Mouse (Mus musculus) macrophage (primary cell): ENCODE measurements around the gene Kdm4a. TPM values are rescaled to one million over a fixed set of nuclear protein-coding genes. Genes with fewer than 3 reads are reported as not detected.

Source experiments
- H3K27ac ChIP-seq: fragments of 350-480 bp; formaldehyde crosslinking; 2 replicates; pipeline ENCODE4 v1.9.0; 2021
- H3K36me3 ChIP-seq: fragments of 350-480 bp; formaldehyde crosslinking; 2 replicates; pipeline ENCODE4 v1.9.0; 2021; ENCODE audit errors: inconsistent target
- H3K4me3 ChIP-seq: fragments of 350-480 bp; formaldehyde crosslinking; 2 replicates; pipeline ENCODE4 v1.9.0; 2021; ENCODE audit errors: inconsistent target
- H3K79me2 ChIP-seq: fragments of 350-480 bp; formaldehyde crosslinking; 2 replicates; pipeline ENCODE4 v1.9.0; 2021; ENCODE audit errors: inconsistent target
- WGBS: methylation state at CpG from one replicate; pipeline ENCODE4 v1.1.7; 2026; ENCODE audit warnings: inconsistent platforms; ENCODE audit not compliant: missing documents; 5-methylcytosine and 5-hydroxymethylcytosine counted together
- polyA plus RNA-seq: library from polyadenylated mRNA; stranded (reverse); fragments of 250-400 nt; gene quantifications from 3 replicates; pipeline ENCODE4 v1.2.4, GENCODE M21; 2018; ENCODE audit warnings: inconsistent platforms

Kdm4a gene
- polyA plus RNA-seq, 1 experiment from 2014 or later = 25.1 TPM

DNA sequence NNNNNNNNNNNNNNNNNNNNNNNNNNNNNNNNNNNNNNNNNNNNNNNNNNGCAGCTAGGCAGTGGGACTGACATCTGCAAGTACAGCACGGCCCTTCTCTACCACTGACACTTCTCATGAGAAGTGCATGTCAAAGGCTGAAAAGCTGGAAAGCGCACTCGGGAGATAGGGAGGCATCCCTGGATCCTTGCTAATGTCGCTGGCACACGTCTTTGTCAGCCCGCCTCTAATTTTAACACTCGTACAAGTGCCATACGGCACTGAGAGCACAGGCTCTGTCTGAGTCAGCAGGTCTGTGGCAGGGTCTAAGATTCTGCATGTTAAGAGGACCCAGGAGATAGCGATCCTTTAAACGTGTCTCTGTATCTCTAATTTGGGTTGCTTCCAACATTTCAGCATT, 16.3 kb upstream of the Kdm4a start:
- WGBS = 88% methylated on average over 10 of the region's 10 CpGs
- Histone ChIP-seq H3K36me3 (no peaks in the 10 kb centered on the region), H3K4me3 (no peak overlapping the region), H3K79me2 (no peaks in the 10 kb centered on the region), H3K27ac (no peak overlapping the region)

DNA sequence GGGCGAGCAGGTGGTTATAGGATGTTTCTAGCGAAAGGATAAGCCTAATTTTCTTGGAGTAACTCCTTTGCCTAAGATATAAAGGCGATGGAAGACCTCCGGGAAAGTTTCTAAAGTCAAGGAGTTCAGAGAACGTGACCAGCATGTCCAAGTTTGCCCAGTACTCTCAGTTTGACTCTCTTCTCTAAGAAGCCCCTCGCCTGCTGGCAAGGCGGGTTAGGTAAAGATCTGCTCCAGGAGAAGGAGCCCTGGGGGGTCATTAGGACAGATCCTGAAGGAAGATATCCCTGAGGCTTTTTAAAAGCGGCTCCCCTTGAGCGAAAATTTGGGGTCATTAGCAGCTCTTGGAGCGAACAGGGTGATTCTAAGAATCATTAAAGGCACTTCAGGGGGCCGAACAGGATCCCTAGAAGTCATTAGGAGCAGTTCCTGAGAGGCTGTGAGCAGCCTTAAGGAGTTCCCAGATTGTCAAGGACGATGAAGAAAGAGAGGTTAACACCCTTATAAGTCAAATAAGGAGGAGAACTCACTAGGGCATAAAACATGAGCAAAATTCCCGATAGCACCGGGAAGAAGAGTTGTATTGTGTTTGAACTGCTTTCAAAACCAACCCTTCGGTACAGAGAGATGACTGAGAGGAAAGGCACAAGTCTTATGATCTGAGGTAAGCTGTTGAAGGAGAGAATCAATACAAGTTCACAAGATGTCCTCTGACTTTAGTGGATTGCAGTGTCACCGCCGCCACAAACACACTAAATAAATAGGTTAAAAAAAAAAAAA, 648 bp upstream of the Kdm4a start:
- WGBS = 16% methylated on average over 17 of the region's 17 CpGs
- H3K79me2 ChIP-seq = peaks cover 23% of the 10 kb centered on the region
- H3K4me3 ChIP-seq = peak overlapping the region; percentile 86
- H3K27ac ChIP-seq = peak overlapping the region; percentile 96
- peaks cover 16% of the 10 kb centered on the region for H3K36me3 ChIP-seq

DNA sequence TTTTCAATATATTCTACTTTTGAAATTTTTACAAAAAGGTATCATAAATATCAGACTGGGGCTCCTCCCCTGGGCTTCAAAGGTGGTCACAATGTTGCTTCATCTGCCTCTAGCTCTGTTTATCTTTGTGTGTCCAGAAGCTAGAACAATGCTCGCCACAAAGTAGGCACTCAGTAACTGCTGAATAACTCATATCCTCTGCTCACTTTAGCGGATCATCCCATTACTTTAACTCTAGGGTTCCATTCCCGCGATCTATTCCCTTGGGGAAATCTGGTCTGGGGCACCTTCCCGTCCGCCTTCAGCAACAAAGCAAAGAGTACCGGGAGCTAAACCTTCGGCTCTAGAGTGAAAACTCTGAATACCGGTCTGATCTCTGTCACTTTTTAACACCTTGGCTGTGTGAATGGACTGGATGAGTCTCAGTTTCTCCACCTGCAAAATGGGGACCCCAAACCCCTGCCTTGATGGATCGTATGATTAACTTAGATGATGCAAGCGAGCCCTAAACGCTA, 834 bp downstream of the Kdm4a start:
- H3K79me2 ChIP-seq = peaks cover 23% of the 10 kb centered on the region

DNA sequence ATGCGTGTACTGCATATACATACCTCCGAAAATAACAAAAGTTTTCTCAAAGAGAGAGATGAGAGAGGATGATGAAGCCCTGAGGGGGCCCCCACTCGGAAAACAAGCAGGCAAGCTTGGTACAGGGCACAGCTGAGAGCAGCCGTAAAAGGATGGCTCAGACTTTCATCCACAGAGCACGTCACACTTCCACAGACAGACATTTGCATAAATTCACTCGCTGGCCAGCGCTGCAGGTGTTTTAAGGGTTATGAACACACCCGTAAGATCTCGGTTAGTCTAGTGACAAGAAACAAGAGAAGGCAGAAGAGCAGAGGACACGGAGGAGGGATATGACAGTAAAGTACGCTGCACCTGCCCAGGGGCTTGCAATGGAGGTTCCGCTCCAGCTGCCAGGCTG, 7.4 kb downstream of the Kdm4a start:
- Histone ChIP-seq H3K4me3 (no peak overlapping the region), H3K36me3 (peaks cover 92% of the 10 kb centered on the region), H3K79me2 (peaks cover 4% of the 10 kb centered on the region; the same call in 1 of the 2 replicates), H3K27ac (no peak overlapping the region)
- WGBS = 95% methylated on average over 12 of the region's 12 CpGs

More for the DNA sequence above, 834 bp downstream of the Kdm4a start:
- WGBS = 3% methylated on average over 11 of the region's 12 CpGs
- H3K36me3 ChIP-seq = peaks cover 31% of the 10 kb centered on the region
- H3K4me3 ChIP-seq = peak overlapping the region; percentile 86
- H3K27ac ChIP-seq = peak overlapping the region; percentile 96

DNA sequence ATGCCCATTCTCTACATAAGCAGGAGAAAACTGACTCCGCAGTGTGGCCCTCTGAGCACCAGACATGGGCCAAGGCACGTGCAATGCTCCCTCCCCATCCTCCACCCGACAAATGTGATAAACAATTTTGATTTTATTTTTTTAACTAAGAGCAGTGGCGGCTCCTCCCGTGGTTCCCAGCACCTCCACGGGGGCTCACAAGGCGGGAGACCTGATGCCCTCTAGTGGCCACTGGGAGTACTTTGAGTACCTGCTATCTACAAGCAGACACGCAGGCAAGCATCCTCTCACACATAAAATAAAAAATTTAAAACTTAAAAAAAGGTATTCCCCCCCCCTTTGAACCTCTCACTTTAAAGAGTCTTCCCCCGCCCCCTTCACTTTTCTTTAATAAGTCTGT, 8.8 kb downstream of the Kdm4a start:
- 95% methylated on average over 9 of the region's 9 CpGs for WGBS
- Histone ChIP-seq H3K4me3 (no peak overlapping the region), H3K36me3 (peaks cover 95% of the 10 kb centered on the region), H3K79me2 (no peaks in the 10 kb centered on the region; the same call in 1 of the 2 replicates), H3K27ac (no peak overlapping the region)

DNA sequence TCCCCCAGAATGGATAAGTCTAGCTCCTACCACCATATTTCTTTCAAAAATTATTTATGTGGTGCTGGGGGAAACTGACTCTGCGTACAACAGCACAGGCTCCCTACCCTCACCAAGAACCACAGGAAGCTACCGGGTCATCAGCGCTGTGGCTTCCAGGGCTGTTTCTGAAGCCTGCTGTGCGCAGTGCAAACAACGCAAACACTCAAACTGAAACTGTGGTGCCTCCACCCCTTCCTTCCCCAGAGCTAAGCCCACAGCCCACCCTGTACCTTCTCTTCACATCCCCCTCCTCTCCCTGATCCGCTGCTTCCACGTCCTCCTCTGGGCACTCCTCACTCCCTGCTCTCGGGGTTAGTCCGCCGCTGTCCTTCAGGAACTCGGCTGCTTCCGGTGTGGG, 17.7 kb downstream of the Kdm4a start:
- H3K4me3 ChIP-seq = no peak overlapping the region
- 91% methylated on average over 12 of the region's 12 CpGs for WGBS
- H3K27ac ChIP-seq = no peak overlapping the region
- no peaks in the 10 kb centered on the region for H3K79me2 ChIP-seq
- H3K36me3 ChIP-seq = peaks cover 93% of the 10 kb centered on the region

GRCm38 (mm10) chr4:118157666-118158065, 22.2 kb downstream of the Kdm4a start:
- peaks cover 90% of the 10 kb centered on the region for H3K36me3 ChIP-seq
- H3K79me2 ChIP-seq = no peaks in the 10 kb centered on the region
- H3K27ac ChIP-seq = no peak overlapping the region
- 97% methylated on average over 3 of the region's 3 CpGs for WGBS
- H3K4me3 ChIP-seq = no peak overlapping the region

DNA sequence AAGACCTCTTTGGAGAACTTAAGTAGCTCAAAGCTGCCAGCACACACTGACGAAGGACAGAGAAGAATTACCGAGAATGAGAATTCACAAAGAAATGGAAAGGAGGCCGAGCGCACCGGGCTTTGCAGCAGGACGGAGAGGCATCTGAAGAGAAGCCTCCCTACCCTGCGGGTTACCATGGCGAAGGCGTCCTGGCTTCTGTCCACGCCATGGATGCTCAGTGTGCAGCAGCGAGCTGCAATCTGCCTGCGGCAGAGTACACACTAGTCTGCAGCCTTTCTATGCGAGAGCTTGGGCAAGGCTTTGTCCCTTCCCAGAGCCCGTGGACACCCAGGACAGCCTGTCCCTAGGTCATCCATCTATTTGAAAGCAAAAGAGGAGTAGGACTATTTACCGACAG, 23.3 kb downstream of the Kdm4a start:
- H3K79me2 ChIP-seq = no peaks in the 10 kb centered on the region
- peaks cover 79% of the 10 kb centered on the region for H3K36me3 ChIP-seq
- 97% methylated on average over 15 of the region's 15 CpGs for WGBS
- H3K4me3 ChIP-seq = no peak overlapping the region
- no peak overlapping the region for H3K27ac ChIP-seq

- Histone ChIP-seq H3K27ac (no peak overlapping the region), H3K79me2 (no peaks in the 10 kb centered on the region), H3K36me3 (peaks cover 69% of the 10 kb centered on the region), H3K4me3 (no peak overlapping the region)
- 91% methylated on average over 5 of the region's 5 CpGs for WGBS
Observed at GRCm38 (mm10) chr4:118154889-118155288, 25.0 kb downstream of the Kdm4a start.

GRCm38 (mm10) chr4:118152020-118152785, 27.6 kb downstream of the Kdm4a start:
- Histone ChIP-seq H3K79me2 (no peaks in the 10 kb centered on the region), H3K27ac (peak overlapping the region; percentile 25), H3K36me3 (peaks cover 69% of the 10 kb centered on the region; the same call in 1 of the 2 replicates), H3K4me3 (no peak overlapping the region)
- 77% methylated on average over 17 of the region's 17 CpGs for WGBS

DNA sequence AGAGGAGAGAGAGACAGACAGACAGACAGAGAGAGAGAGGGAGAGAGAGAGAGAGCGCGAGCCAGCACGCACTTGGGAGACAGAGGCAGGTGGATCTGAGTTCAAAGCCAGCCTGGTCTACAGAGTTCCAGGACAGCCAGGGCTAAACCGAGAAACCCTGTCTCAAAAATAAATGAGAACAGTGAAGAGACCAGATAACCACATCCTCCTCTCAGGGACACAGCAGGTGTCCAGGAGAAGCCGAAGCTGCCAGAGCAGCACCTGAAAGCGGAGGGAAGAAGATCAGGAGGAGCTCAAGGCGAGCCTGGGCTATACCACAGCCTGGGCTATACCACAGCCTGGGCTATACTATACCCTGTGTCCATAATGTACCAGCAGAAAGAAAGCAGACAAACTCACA, 29.0 kb downstream of the Kdm4a start:
- Histone ChIP-seq H3K79me2 (no peaks in the 10 kb centered on the region), H3K27ac (no peak overlapping the region), H3K4me3 (no peak overlapping the region), H3K36me3 (peaks cover 69% of the 10 kb centered on the region)
- 92% methylated on average over 7 of the region's 7 CpGs for WGBS

- H3K79me2 ChIP-seq = no peaks in the 10 kb centered on the region
- no peak overlapping the region for H3K27ac ChIP-seq
- H3K4me3 ChIP-seq = no peak overlapping the region
- WGBS = 94% methylated on average over 14 of the region's 14 CpGs
- H3K36me3 ChIP-seq = peaks cover 69% of the 10 kb centered on the region
Observed at GRCm38 (mm10) chr4:118149956-118150680, 29.7 kb downstream of the Kdm4a start.

DNA sequence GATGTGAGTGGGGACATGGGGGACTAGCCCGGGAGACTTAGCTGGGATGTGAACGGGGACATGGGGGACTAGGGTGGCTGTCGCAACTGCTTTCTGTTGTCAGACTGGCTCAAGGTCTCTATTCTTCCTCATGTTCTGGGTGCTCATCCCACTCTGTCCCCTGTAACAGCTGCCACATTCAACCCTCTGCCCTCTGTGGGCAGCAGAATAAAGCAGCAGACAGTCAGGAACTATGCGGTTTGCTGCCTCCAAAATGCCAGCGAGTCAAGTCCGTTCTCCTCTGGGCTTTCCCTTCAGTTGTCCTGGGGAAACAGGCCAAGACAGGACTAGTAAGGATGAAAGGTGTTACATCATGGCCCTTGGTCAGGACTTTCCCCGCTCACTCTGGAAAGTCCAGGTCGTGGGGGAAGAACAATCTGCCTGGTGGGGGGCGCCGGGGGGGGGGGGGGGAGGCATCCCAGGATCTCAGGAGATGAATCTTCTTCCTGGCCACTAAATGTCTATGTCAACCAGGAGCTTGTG, 30.7 kb downstream of the Kdm4a start:
- Histone ChIP-seq H3K36me3 (peaks cover 60% of the 10 kb centered on the region), H3K27ac (no peak overlapping the region), H3K4me3 (no peak overlapping the region), H3K79me2 (no peaks in the 10 kb centered on the region)
- WGBS = 92% methylated on average over 10 of the region's 10 CpGs

- peaks cover 62% of the 10 kb centered on the region for H3K36me3 ChIP-seq
- H3K27ac ChIP-seq = no peak overlapping the region
- no peaks in the 10 kb centered on the region for H3K79me2 ChIP-seq
- no peak overlapping the region for H3K4me3 ChIP-seq
- 95% methylated on average over 10 of the region's 10 CpGs for WGBS
Observed at GRCm38 (mm10) chr4:118148317-118148687, 31.5 kb downstream of the Kdm4a start.
